Mouse (Mus musculus): ENCODE measurements at regions not wholly inside any gene's neighbourhood (a gene's known extent, or its start where the extent isn't known, plus 50 kb on each side); places are given as distances from the start of the nearest gene placed in this dataset.

GRCm38 (mm10) chr10:102943156-102943555 lies 86.9 kb downstream of the Alx1 start:
- DNase-seq: peak in 1 of 2 experiments; percentile 2

- no peak for DNase-seq
These were observed 89.0 kb downstream of the Alx1 start for GRCm38 (mm10) chr10:102940823-102941519.

GRCm38 (mm10) chr10:102931445-102931844 lies 98.6 kb downstream of the Alx1 start:
- DNase-seq: no peak

GRCm38 (mm10) chr10:102928651-102929050 lies 101.4 kb downstream of the Alx1 start:
- no peak for DNase-seq

- no peak for DNase-seq
These were observed 132.6 kb downstream of the Alx1 start for GRCm38 (mm10) chr10:102897368-102897767.

GRCm38 (mm10) chr10:102895952-102896351 lies 134.1 kb downstream of the Alx1 start:
- DNase-seq: no peak

- no peak for DNase-seq
These were observed 137.6 kb downstream of the Alx1 start for GRCm38 (mm10) chr10:102892373-102892772.

GRCm38 (mm10) chr10:102889709-102890108 lies 140.3 kb downstream of the Alx1 start:
- DNase-seq: no peak

GRCm38 (mm10) chr10:102881824-102882438 lies 148.1 kb downstream of the Alx1 start:
- no peak for DNase-seq

- DNase-seq: no peak
These were observed 152.0 kb downstream of the Alx1 start for GRCm38 (mm10) chr10:102878010-102878409.

GRCm38 (mm10) chr10:102876946-102877345 lies 153.1 kb downstream of the Alx1 start:
- no peak for DNase-seq

- DNase-seq: no peak
These were observed 163.1 kb downstream of the Alx1 start for GRCm38 (mm10) chr10:102866920-102867319.

GRCm38 (mm10) chr10:102836567-102837224 lies 193.3 kb downstream of the Alx1 start:
- no peak for DNase-seq

GRCm38 (mm10) chr10:102835814-102836213 lies 194.2 kb downstream of the Alx1 start:
- no peak for DNase-seq

GRCm38 (mm10) chr10:102829606-102830005 lies 200.4 kb downstream of the Alx1 start:
- DNase-seq: no peak

GRCm38 (mm10) chr10:102823434-102823833 lies 206.6 kb downstream of the Alx1 start:
- no peak for DNase-seq

GRCm38 (mm10) chr10:102801391-102801790 lies 228.6 kb downstream of the Alx1 start:
- DNase-seq: no peak

GRCm38 (mm10) chr10:102779243-102779642 lies 250.8 kb downstream of the Alx1 start:
- no peak for DNase-seq

- peak; percentile 25 to 42 for DNase-seq
These were observed 251.7 kb downstream of the Rassf9 start for GRCm38 (mm10) chr10:102763696-102764095.

GRCm38 (mm10) chr10:102762378-102762777 lies 250.4 kb downstream of the Rassf9 start:
- no peak for DNase-seq

- DNase-seq: peak in 1 of 2 experiments; percentile 10
These were observed 223.2 kb downstream of the Rassf9 start for GRCm38 (mm10) chr10:102735207-102735606.

- no peak for DNase-seq
These were observed 220.4 kb downstream of the Rassf9 start for GRCm38 (mm10) chr10:102732420-102732819.

- peak in 1 of 2 experiments; percentile 38 for DNase-seq
These were observed 200.2 kb downstream of the Rassf9 start for GRCm38 (mm10) chr10:102712263-102712662.

- no peak for DNase-seq
These were observed 193.8 kb downstream of the Rassf9 start for GRCm38 (mm10) chr10:102705848-102706247.

All from lung, adult 18-20 months (tissue).